ENCODE assay signal across 8 mouse cellular contexts in genomic region chr4:40279276-40279900, GRCm38 (mm10). TPM values are rescaled to one million over a fixed set of nuclear protein-coding genes. Genes with fewer than 3 reads are reported as not detected.
DNase-seq lines count a peak whose midpoint lies in the region; ATAC-seq lines count a peak whose summit lies in the region.

Gene Ndufb6 (minus strand): TSS chr4:40279421.

- H3K36me3 ChIP-seq in heart, embryonic 14.5 days (ENCODE audit: control insufficient read depth, insufficient read depth, low read length), result peaks cover 28% of the 10 kb centered on the region
- peaks cover 18% of the 10 kb centered on the region; the same call in 1 of the 2 replicates for H3K36me3 ChIP-seq in liver, embryonic 13.5 days
- H3K36me3 ChIP-seq in stomach, embryonic 16.5 days (ENCODE audit: control insufficient read depth, insufficient read depth, low read length), result no peaks in the 10 kb centered on the region

- H3K9ac ChIP-seq in heart, embryonic 14.5 days (ENCODE audit: low read length), result peak within 1 kb of the TSS; percentile 95
- H3K9ac ChIP-seq in liver, embryonic 13.5 days, result peak within 1 kb of the TSS; percentile 86
- peak within 1 kb of the TSS; percentile 91 for H3K9ac ChIP-seq in stomach, embryonic 16.5 days (ENCODE audit: low read length)

- no peaks in the 10 kb centered on the region for H3K9me3 ChIP-seq in heart, embryonic 14.5 days (ENCODE audit: control insufficient read depth, low read length)
- H3K9me3 ChIP-seq in liver, embryonic 13.5 days (replicated peaks), result no peaks in the 10 kb centered on the region
- H3K9me3 ChIP-seq in stomach, embryonic 16.5 days (replicated peaks; ENCODE audit: control insufficient read depth, low read length), result no peaks in the 10 kb centered on the region

- H3K4me3 ChIP-seq in brown adipose tissue, adult 24 weeks (ENCODE audit: insufficient read depth, low read depth, low read length), result peak within 1 kb of the TSS; percentile 91
- peak within 1 kb of the TSS; percentile 87 to 96 for H3K4me3 ChIP-seq in heart, embryonic 14.5 days (ENCODE audit: control insufficient read depth in 1 of 2, insufficient read depth in 1 of 2, low read depth in 1 of 2, low read length in 2 of 2)
- peak within 1 kb of the TSS; percentile 91 for H3K4me3 ChIP-seq in liver, embryonic 13.5 days (replicated peaks)
- H3K4me3 ChIP-seq in stomach, embryonic 16.5 days (replicated peaks; ENCODE audit: low read length), result peak within 1 kb of the TSS; percentile 94

- DNase-seq in CD4-positive, CD25-positive, alpha-beta regulatory T cell, adult 2 months (ENCODE audit: low read depth, low spot score), result peak; percentile 96
- peak; percentile 91 for DNase-seq in fibroblast of lung, adult 2 months (ENCODE audit: low read depth)
- peak; percentile 97 for DNase-seq in kidney, postnatal 14 days
- DNase-seq in liver, embryonic 13.5 days, result peak; percentile 86
- DNase-seq in neural tube, embryonic 10.5 days (ENCODE audit: extremely low spot score, low spot score), result peak; percentile 99

- no peaks in the 10 kb centered on the region for H3K27me3 ChIP-seq in heart, embryonic 14.5 days (ENCODE audit: control insufficient read depth, insufficient read depth, low read length)
- H3K27me3 ChIP-seq in liver, embryonic 13.5 days, result no peaks in the 10 kb centered on the region
- H3K27me3 ChIP-seq in stomach, embryonic 16.5 days (ENCODE audit: control insufficient read depth, insufficient read depth, low read length), result no peaks in the 10 kb centered on the region

- H3K4me2 ChIP-seq in heart, embryonic 14.5 days (ENCODE audit: low read length), result peak within 1 kb of the TSS; percentile 78
- H3K4me2 ChIP-seq in liver, embryonic 13.5 days, result peak within 1 kb of the TSS; percentile 95
- H3K4me2 ChIP-seq in stomach, embryonic 16.5 days (ENCODE audit: low read depth, low read length), result peak within 1 kb of the TSS; percentile 92

- ATAC-seq in heart, embryonic 14.5 days (ENCODE audit: insufficient number of reproducible peaks, insufficient read depth, low FRiP score, low read depth), result peak; percentile 96
- peak; percentile 97 for ATAC-seq in liver, embryonic 13.5 days (ENCODE audit: low read depth)
- ATAC-seq in stomach, embryonic 16.5 days (ENCODE audit: insufficient read depth, low FRiP score), result peak; percentile 96

- WGBS in heart, embryonic 14.5 days, result under 1% methylated on average over 36 of the region's 36 CpGs
- under 1% methylated on average over 36 of the region's 36 CpGs for WGBS in liver, embryonic 13.5 days (ENCODE audit: insufficient replicate concordance)
- WGBS in stomach, embryonic 16.5 days, result 0% methylated on average over 36 of the region's 36 CpGs

- no peaks in the 10 kb centered on the region; the same call in 1 of the 2 replicates for H3K4me1 ChIP-seq in brown adipose tissue, adult 24 weeks (ENCODE audit: control insufficient read depth, insufficient read depth, insufficient read length, low read length)
- peaks cover 2 to 7% of the 10 kb centered on the region in 2 experiments; a peak in 3 of 4 replicates for H3K4me1 ChIP-seq in heart, embryonic 14.5 days (ENCODE audit: control insufficient read depth in 2 of 2, insufficient read depth in 2 of 2, low read length in 2 of 2)
- H3K4me1 ChIP-seq in liver, embryonic 13.5 days (replicated peaks), result peaks cover 14% of the 10 kb centered on the region
- H3K4me1 ChIP-seq in stomach, embryonic 16.5 days (ENCODE audit: control insufficient read depth, insufficient read depth, low read length), result peaks cover 11% of the 10 kb centered on the region

- peak within 1 kb of the TSS; percentile 87 for H3K27ac ChIP-seq in brown adipose tissue, adult 24 weeks (replicated peaks; ENCODE audit: low read depth, low read length)
- H3K27ac ChIP-seq in heart, embryonic 14.5 days (replicated peaks in 1 of 2; ENCODE audit: control insufficient read depth in 1 of 2, insufficient read depth in 1 of 2, low read depth in 2 of 2, low read length in 2 of 2), result peak within 1 kb of the TSS; percentile 89 to 90
- H3K27ac ChIP-seq in liver, embryonic 13.5 days, result peak within 1 kb of the TSS; percentile 73
- peak within 1 kb of the TSS; percentile 94 for H3K27ac ChIP-seq in stomach, embryonic 16.5 days (ENCODE audit: low read length)

RNA-seq across cellular contexts. Expression of gene Ndufb6, which starts in this region (rescaled TPM):
- polyA plus RNA-seq in brown adipose tissue, adult 24 weeks (2012; ENCODE audit: insufficient read depth, insufficient read length, missing spikeins), result 1,625 and 1,691 TPM in 2 replicates
- 574 and 582 TPM in 2 replicates for polyA plus RNA-seq in heart, embryonic 14.5 days (2014; fragmentation: Nextera tagmentation; extraction: Ambion mirVana)
- polyA plus RNA-seq in liver, embryonic 13.5 days (2015; fragmentation: Nextera tagmentation; extraction: Ambion mirVana), result 197 and 202 TPM in 2 replicates
- polyA plus RNA-seq in stomach, embryonic 16.5 days (2015; fragmentation: Nextera tagmentation; extraction: Ambion mirVana), result 319 and 364 TPM in 2 replicates

Comparison
In these comparisons a context has a peak if more than half of its experiments do, and no peak if none do; other contexts are left out.
1. Peak in every context shown above with its lines: DNase-seq, ATAC-seq, H3K4me3 ChIP-seq and H3K27ac ChIP-seq.